Mouse (Mus musculus): ENCODE data around the gene Olfr1393.

GRCm38 (mm10) chr11:49264081-49264480 is 14.0 kb upstream of the Olfr1393 start:
- TF ChIP-seq CTCF (IDR thresholded peaks at IDR 0.05; ENCODE audit: control insufficient read depth, insufficient read depth, low read length) (no peak), POLR2A (IDR thresholded peaks at IDR 0.05; ENCODE audit: borderline replicate concordance, control insufficient read depth, low read depth, low read length) (no peak)

Measured in bone marrow, adult 2 months (tissue).